Mouse (Mus musculus) adipocyte (in vitro differentiated cells): ENCODE measurements around the gene Nme3.
A peak's percentile ranks its signal among the peaks of the same experiment; 100 is the strongest.

ENCODE experiments used
- DNase-seq: peaks from one replicate; pipeline ENCODE4 v3.0.0-alpha.2; 2016; ENCODE audit warnings: low spot score

The Nme3 gene

DNA sequence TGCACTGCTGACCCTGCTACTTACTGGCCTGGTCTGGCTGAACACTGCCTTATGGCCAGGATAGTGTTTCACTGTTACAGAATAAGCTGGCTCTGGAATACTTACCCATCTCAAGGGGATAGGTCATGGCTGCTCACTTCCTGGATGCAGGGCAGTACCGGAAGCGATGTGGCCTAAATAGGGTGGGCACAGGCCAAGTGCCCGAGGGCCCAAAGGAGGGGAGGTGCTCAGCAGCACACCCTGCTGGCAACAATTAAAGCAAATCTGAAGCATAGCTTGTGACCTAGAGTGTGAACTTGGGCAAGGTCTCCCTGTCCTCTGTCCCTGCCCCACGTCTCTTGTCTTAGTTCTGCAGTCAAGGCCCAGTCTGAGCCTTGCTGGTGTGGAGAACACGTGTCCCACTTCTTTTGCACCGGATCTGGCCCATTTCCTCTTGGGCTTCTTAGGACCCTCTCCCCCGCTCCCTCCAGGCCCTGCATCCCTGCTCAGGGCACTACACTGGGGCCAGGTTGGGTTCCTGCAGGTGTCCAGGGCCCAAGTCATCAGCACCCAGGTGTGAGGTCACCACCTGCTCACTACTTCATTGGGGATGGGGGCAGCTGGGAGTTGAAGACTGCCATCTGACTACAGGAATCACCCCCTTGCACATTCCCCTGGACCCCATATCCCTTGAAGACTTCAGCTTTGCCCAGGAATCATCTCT is 14.4 kb upstream of the Nme3 start:
- peak; percentile 73 for DNase-seq

DNA sequence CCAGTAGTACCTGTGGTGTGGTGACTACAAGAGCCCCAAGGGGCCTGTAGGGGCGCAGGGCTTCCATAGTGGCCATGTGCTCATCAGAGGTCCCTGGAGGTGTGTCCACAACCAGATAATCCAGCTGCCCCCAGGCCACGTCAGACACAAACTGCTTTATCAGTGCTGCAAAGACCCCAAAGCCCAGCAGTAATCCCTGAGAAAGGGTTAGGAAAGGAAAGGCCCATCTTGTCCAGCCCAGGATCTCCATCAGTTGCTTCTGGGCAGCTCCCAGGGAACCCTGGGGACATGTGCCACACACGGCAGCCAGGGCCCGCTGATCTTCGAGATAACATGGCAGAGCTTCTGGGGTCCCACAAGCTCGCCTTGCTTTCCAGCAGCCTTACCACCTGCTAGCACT is 11.9 kb upstream of the Nme3 start:
- no peak for DNase-seq

GRCm38 (mm10) chr17:24885356-24886133 is 10.8 kb upstream of the Nme3 start:
- no peak for DNase-seq

DNA sequence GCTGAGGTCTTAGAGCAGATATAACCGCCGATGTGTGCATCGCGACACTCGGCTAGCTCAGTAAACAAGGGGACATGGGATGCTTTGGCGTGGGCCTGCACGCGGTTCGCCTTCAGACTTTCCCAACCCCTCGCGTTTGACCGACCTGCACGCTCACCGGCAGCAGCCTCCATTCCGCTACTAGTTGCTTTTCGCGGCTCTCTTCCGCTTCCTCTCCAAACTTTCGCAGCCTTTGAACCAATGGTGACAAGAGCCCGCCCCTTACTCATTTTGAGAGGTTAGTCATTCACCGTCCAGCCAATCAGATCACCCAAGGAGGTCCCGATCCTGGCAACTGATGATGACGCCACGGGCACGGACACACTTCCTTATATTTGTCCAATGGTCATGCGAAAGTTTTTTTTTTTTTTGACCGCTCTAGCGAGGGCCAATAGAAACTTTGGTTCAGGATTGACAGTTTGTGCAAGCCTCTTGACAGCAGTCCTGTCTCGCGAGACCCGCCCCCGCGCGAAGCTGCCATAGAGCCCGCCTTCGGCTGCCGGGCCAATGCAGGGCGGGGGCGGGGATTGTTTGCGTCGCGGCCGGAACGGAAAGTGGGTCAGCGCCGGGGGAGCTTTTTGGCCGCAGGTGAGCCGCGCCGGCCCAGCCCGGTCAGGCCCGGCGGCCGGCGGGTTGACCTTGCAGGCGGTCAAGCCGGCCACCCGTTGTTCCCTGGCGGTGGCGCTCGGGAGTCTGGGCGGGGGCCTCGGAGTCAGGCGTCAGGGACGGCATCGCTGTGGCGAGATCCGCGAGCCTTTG is 10.0 kb upstream of the Nme3 start, which contains the start of the genes Nubp2 and Spsb3:
Nubp2 (minus strand) TSS at position 216 of the 798 bp plus-strand sequence.
Spsb3 (plus strand) TSS at position 510 of the 798 bp plus-strand sequence.
- DNase-seq, result peak; percentile 100

- DNase-seq, result no peak
Measured at GRCm38 (mm10) chr17:24886932-24887271, 9.4 kb upstream of the Nme3 start.

- peak; percentile 31 for DNase-seq
Measured at GRCm38 (mm10) chr17:24887291-24888080, 8.8 kb upstream of the Nme3 start.

- no peak for DNase-seq
Measured at GRCm38 (mm10) chr17:24888862-24889261, 7.4 kb upstream of the Nme3 start.

GRCm38 (mm10) chr17:24890151-24891092 is 5.9 kb upstream of the Nme3 start:
- DNase-seq, result no peak

DNA sequence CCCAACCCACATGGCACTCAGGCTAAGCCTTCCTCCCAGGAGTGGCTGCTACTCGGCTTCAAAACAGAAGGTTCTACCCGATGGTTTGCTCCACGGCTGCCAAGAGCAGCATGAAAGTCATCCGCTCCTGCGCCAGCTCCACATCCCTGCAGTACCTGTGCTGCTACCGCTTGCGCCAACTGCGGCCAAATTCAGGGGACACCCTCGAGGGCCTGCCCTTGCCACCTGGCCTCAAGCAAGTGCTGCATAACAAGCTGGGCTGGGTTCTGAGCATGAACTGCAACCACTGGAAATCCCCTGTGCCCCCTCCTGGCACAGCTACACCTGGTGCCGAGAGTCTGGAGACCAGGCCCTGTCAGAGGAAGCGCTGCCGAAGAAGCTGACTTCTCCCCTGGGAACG is 5.0 kb upstream of the Nme3 start:
- DNase-seq, result no peak

DNA sequence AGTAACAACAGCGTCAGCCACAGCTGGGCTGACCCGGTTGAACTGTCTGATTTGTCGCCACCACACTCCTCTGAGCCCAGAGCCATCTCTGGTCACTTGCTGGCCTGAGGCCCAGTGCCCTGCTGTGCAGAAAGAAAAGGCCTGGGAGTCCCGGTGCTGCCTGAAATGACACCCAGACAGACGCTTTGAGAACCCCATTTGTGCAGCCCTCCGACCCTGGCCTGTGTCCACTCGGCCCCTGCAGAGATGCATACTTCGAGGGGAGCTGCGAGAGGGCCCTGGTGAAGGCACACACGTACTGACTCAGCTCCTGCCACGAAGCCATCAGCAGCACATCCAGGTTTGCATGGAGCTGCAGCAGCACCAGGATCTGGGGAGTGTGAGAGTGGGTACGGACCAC is 3.5 kb upstream of the Nme3 start:
- no peak for DNase-seq

DNA sequence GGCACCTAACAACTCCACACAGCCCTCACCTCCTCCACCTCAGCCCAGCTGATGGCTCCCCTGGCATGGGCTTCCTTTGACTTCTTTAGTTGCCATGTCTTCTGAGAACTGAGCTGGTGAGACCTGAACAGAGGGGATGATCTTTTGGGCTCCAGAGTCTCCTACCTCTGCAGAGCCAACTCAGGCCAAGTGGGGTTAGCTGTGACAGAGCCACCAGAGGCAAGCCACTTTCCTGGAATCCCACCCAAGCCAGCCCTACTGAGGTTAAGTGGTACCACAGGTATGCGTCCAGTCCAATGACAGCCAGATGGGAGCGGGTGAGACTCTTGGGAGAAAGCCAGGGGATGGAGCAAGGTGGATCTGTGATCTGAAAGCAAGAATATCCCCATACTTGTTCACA is 3.0 kb upstream of the Nme3 start:
- DNase-seq, result no peak

DNA sequence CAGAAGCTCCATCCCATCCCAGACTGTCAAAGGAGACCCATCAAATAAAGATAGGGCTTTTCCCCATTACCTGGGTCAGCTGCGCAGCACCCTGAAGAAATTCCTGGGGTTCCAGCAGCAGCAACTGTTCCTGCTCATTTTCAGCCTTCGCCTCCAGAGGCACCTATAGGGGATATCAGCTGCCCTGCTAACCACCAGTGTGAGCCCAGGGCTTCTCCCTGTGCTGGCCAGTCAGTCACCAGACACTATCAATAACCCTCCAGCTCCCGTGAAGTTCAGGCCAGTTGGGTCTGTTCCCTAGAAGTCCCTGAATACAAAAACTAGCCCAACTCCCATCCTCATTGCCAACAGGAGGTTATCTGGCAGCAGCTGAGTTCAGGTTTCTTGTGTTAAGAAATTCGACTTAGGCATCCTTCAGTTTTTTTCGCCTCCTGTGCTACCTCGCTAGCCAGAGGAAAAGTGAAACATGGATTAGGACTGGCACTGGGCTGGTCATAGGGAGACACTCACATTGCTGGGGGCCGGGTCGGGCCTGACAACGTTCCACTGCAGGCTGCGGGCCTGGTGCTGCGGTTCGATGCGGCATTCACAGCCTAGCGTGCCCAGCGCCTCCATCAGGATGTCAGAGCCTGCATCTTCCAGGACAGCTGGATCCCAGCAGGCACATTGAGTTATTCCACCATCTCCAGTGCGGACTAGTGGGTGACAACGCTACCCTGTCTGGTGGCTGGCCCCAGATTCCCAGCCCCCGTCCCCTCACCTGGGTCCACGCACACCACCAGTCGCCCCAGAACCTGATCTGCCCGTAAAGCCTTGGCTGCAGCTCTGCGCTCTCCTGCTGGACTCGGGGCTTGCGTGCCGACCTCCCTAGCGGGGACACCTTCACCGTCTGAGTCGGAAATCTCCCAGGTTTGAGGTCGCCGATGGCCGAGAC is 2.0 kb upstream of the Nme3 start:
- peak; percentile 34 for DNase-seq

DNA sequence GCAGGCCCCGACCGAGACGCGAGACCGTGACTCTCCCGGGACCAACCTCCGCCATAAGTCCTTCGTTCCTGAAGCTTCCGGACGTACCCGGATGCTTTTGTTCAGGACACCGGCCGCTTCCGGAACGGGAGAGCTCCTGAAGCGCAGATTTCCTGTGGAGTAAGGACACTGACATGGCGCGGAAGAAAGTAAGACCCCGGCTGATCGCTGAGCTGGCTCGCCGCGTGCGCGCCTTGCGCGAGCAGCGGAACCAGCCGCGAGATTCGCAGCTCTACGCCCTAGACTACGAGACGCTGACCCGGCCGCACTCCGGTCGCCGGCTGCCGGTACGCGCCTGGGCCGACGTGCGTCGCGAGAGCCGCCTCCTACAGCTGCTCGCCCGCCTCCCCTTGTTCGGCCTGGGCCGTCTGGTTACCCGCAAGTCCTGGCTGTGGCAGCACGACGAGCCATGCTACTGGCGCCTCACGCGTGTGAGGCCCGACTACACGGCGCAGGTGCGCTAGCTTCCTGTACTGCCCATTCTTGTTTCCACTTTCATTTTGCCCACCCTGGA is 1.2 kb upstream of the Nme3 start, which contains the start of the genes Eme2 and Mrps34:
Eme2 (minus strand) TSS at position 93 of the 553 bp plus-strand sequence.
Mrps34 (plus strand) TSS at position 122 of the 553 bp plus-strand sequence.
- DNase-seq, result peak; percentile 92

DNA sequence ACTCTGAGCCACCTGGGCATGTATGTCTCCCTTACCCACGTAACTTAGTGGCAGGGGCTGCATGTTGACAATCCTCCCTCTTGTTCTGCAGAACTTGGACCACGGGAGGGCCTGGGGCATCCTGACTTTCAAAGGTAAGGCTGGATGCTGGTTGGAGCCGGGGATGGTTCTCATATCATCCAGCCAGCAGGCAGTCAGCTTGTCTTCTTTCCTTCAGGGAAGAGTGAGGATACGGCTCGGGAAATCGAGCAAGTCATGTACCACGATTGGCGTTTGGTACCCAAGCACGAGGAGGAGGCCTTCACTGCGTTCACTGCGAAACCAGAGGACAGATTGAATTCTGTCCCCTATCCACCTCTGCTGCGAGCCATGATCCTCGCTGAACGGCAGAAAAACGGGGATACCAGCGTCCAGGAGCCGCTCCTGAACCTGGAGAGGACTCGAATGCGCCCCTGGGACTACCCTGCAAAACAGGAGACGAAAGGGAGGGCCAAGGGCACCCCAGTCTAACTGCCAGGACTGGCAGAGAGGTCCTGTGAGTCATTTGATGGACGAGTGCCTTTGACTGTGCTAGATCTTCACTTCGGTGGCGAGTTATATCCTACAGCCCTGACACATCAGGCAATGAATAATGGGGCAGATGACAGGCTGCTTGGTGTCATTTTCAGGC is 594 bp upstream of the Nme3 start:
- peak; percentile 63 for DNase-seq

- DNase-seq, result no peak
Measured at GRCm38 (mm10) chr17:24896993-24897269, 631 bp downstream of the Nme3 start.

- no peak for DNase-seq
Measured at GRCm38 (mm10) chr17:24897600-24897999, 1.3 kb downstream of the Nme3 start.

GRCm38 (mm10) chr17:24898041-24898854 is 1.9 kb downstream of the Nme3 start:
- DNase-seq, result no peak

DNA sequence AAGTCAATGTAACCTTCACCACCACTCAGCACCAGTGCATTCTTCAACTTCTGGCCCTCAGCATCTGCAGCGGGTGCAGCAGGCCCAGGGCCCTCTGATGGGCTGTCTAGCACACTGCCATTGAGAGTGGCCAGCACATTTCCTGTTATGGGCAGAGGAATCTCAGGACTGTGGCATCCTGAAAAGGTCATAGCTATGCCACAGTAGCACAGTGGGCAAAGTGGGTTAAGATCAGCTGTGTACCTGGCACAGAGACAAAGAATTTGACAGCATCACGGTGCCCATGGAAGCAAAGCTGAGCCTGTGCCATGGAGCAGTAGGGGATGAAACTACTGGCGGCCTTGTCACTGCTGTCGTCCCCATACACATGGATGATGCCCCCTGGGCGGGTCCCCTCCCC is 2.9 kb downstream of the Nme3 start:
- DNase-seq, result peak; percentile 45
